Mouse (Mus musculus) stomach, postnatal 0 days (tissue): ENCODE data around the gene Cic. TPM values are rescaled to one million over a fixed set of nuclear protein-coding genes. Genes with fewer than 3 reads are reported as not detected.

Source experiments
- ATAC-seq: fragments of 200-750 bp; cut with Nextera tagmentation; 2 replicates; pipeline ENCODE4 v1.8.0; 2017; ENCODE audit not compliant: low FRiP score, low TSS enrichment
- DNase-seq: peaks from one replicate; pipeline ENCODE4 v3.0.0-alpha.2; 2016; ENCODE audit warnings: low spot score
- H3K27ac ChIP-seq: fragments of 300-500 bp; sonication (generic); replicated peaks from 2 replicates; pipeline ENCODE4 v1.5.1; 2014; ENCODE audit warnings: mild to moderate bottlenecking, control low read depth
- H3K27me3 ChIP-seq: fragments of 300-500 bp; sonication (generic); 2 replicates; pipeline ENCODE4 v1.6.1; 2014; ENCODE audit warnings: low read length; ENCODE audit not compliant: control insufficient read depth, insufficient read depth
- H3K36me3 ChIP-seq: fragments of 300-500 bp; sonication (generic); 2 replicates; pipeline ENCODE4 v1.6.1; 2014; ENCODE audit warnings: low read length, mixed read lengths; ENCODE audit not compliant: control insufficient read depth, insufficient read depth
- H3K4me1 ChIP-seq: fragments of 300-500 bp; sonication (generic); replicated peaks from 2 replicates; pipeline ENCODE4 v1.6.1; 2014; ENCODE audit warnings: antibody characterized with exemption; ENCODE audit not compliant: control insufficient read depth, insufficient read depth
- H3K4me2 ChIP-seq: fragments of 300-500 bp; sonication (generic); replicated peaks from 2 replicates; pipeline ENCODE4 v1.6.1; 2014; ENCODE audit warnings: low read depth, mild to moderate bottlenecking, control low read depth, moderate library complexity
- H3K4me3 ChIP-seq: fragments of 300-500 bp; sonication (generic); 2 replicates; pipeline ENCODE4 v1.5.1; 2014; ENCODE audit warnings: low read depth, low read length, control low read depth
- H3K9ac ChIP-seq: fragments of 300-500 bp; sonication (generic); 2 replicates; pipeline ENCODE4 v1.6.1; 2014; ENCODE audit warnings: mild to moderate bottlenecking, low read length, control low read depth, mixed read lengths
- H3K9me3 ChIP-seq: fragments of 300-500 bp; sonication (generic); 2 replicates; pipeline ENCODE4 v1.6.1; 2016; ENCODE audit warnings: low read length; ENCODE audit not compliant: control insufficient read depth
- CTCF ChIP-seq: IDR thresholded peaks from 2 replicates; pipeline ENCODE4 v1.5.1; 2016; ENCODE audit warnings: antibody characterized with exemption, low read depth, mild to moderate bottlenecking, moderate library complexity
- EP300 ChIP-seq: optimal IDR thresholded peaks from 2 replicates; pipeline ENCODE3; 2016; ENCODE audit warnings: antibody characterized with exemption
- WGBS: fragments of 180-500 bp; shearing (Covaris S2); extraction: QIAGEN DNeasy Blood & Tissue Kit; methylation state at CpG from one replicate; pipeline ENCODE4 v1.1.7; 2014; 5-methylcytosine and 5-hydroxymethylcytosine counted together
- polyA plus RNA-seq: library from polyadenylated mRNA; unstranded; fragments of >200 nt; fragmentation: Nextera tagmentation; extraction: Ambion mirVana; gene quantifications from 2 replicates; pipeline ENCODE4 v1.2.1, GENCODE M21; 2015

Gene Cic
- polyA plus RNA-seq, 1 experiment from 2014 or later: 15.9 TPM

DNA sequence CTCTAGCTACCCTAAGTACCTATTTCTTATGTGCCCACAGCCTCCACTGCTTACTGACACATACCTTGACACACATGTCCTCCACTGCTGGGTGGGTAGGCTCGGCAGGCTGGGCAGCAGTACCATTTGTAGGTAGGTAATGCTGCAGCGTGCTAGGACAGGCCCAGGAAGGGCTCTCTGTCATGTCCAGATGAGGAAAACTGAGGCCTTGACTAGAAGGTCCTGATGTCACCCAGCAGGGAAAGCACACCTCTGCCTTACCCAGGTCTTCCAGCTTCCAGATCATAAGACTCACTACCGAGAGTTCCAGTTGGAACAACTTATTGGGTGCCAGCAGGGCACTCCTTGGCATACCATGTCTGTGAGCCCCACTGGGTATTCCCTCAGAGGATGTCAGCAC is 7.5 kb downstream of the Cic start:
- H3K27ac ChIP-seq: peak overlapping the region; percentile 78
- H3K4me2 ChIP-seq: no peak overlapping the region
- no peak for TF ChIP-seq EP300
- no peak for TF ChIP-seq CTCF
- H3K36me3 ChIP-seq: peaks cover 15% of the 10 kb centered on the region
- WGBS: 66% methylated on average over 3 of the region's 3 CpGs
- H3K27me3 ChIP-seq: no peaks in the 10 kb centered on the region
- DNase-seq: no peak
- ATAC-seq: no peak
- no peak overlapping the region for H3K4me3 ChIP-seq
- no peaks in the 10 kb centered on the region for H3K9me3 ChIP-seq
- H3K9ac ChIP-seq: no peak overlapping the region; the same call in 1 of the 2 replicates
- H3K4me1 ChIP-seq: no peaks in the 10 kb centered on the region; the same call in none of the 2 replicates

DNA sequence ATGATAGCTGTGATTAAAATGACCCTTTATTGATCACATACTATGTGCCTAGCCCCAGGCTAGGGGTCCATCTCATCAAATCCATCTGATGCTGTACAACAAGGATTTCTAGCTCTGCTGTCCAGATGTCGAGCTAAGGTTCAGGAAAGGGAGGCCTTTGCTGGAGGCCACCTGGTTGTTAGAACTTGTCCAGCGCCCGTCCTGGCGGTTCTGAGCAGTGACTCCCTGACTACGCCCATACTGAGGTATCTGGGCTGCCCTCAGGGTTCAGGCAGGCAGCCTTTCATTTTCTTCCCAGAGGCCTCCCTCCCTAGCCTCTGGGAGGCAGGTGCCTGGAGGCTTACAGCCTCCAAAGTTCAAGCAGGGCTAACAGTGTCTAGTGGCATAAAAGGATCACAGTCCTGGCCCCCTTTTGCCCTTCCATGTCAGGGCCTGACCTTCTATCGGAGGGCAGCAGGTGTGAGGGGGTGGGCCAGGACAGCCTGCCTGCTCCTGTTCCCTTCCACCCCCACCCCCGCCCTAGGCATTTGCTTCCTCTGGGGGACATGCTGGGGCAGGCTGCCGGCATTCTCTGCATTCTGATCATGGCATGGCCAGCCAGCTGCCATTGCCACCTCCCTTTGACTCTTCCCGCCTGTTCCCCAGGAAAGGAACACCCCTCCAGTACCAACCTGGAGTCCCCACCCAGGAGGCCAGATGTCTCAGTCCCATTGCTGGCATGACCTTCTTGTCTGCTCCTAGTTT is 8.2 kb downstream of the Cic start:
- peak overlapping the region; percentile 23; the same call in 1 of the 2 replicates for H3K9ac ChIP-seq
- no peaks in the 10 kb centered on the region for H3K9me3 ChIP-seq
- H3K4me2 ChIP-seq: no peak overlapping the region
- H3K4me3 ChIP-seq: no peak overlapping the region
- TF ChIP-seq EP300: peak; percentile 42
- TF ChIP-seq CTCF: no peak
- peak overlapping the region; percentile 78 for H3K27ac ChIP-seq
- ATAC-seq (no peak), DNase-seq (peak; percentile 37)
- H3K4me1 ChIP-seq: peaks cover 4% of the 10 kb centered on the region
- peaks cover 15% of the 10 kb centered on the region for H3K36me3 ChIP-seq
- 42% methylated on average over 9 of the region's 9 CpGs for WGBS
- H3K27me3 ChIP-seq: no peaks in the 10 kb centered on the region

DNA sequence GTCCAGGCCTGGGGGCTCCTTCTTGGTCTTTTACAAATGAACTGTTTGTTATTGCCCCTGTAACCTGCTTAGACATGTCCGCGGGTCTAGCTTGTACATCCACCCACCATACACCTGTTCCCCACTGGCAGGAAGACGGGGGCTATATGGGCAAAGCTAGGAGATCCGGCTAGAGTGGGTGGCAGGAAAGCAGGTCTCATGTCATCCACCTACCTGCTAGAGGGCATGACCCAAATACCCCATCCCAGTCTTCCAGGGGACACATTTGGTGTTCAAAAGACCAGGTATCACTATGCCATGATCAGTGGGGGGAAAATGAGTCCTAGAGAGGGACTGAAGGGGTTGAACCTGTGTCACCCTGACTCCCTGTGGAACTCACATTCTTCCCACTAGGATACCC is 9.9 kb downstream of the Cic start:
- peaks cover 5% of the 10 kb centered on the region for H3K36me3 ChIP-seq
- H3K4me2 ChIP-seq: peak overlapping the region; percentile 88; the same call in 1 of the 2 replicates
- no peaks in the 10 kb centered on the region for H3K9me3 ChIP-seq
- H3K27ac ChIP-seq: peak overlapping the region; percentile 98
- ATAC-seq (no peak), DNase-seq (peak; percentile 14)
- 62% methylated on average over 4 of the region's 4 CpGs for WGBS
- H3K4me1 ChIP-seq: peaks cover 12% of the 10 kb centered on the region
- H3K27me3 ChIP-seq: no peaks in the 10 kb centered on the region
- no peak overlapping the region for H3K4me3 ChIP-seq
- TF ChIP-seq CTCF: no peak
- TF ChIP-seq EP300: no peak
- no peak overlapping the region; the same call in 1 of the 2 replicates for H3K9ac ChIP-seq

DNA sequence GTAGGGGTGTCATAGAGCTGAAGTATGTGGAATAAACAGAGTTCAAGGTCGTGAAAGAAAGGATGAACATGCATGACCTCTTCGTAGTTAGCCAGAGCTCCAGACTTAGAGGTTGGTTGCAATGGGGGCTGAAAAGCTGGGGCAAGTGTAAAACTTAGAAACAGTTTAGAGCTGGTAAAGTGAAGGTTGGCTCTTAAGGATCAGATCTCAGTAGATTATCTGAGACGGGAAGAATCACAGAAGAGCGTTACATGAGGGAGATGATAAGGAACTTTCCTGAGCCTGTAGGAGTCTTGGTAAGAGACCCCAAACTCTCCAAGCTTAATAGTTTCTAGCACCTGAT is 10.5 kb downstream of the Cic start:
- 4% methylated on average over 4 of the region's 4 CpGs for WGBS
- no peaks in the 10 kb centered on the region for H3K27me3 ChIP-seq
- H3K4me3 ChIP-seq: peak overlapping the region; percentile 58
- no peaks in the 10 kb centered on the region for H3K9me3 ChIP-seq
- peaks cover 12% of the 10 kb centered on the region for H3K4me1 ChIP-seq
- ATAC-seq (no peak), DNase-seq (no peak)
- peak overlapping the region; percentile 98 for H3K27ac ChIP-seq
- TF ChIP-seq CTCF (no peak), EP300 (no peak)
- H3K4me2 ChIP-seq: peak overlapping the region; percentile 88
- H3K36me3 ChIP-seq: no peaks in the 10 kb centered on the region; the same call in 1 of the 2 replicates
- H3K9ac ChIP-seq: no peak overlapping the region; the same call in 1 of the 2 replicates

DNA sequence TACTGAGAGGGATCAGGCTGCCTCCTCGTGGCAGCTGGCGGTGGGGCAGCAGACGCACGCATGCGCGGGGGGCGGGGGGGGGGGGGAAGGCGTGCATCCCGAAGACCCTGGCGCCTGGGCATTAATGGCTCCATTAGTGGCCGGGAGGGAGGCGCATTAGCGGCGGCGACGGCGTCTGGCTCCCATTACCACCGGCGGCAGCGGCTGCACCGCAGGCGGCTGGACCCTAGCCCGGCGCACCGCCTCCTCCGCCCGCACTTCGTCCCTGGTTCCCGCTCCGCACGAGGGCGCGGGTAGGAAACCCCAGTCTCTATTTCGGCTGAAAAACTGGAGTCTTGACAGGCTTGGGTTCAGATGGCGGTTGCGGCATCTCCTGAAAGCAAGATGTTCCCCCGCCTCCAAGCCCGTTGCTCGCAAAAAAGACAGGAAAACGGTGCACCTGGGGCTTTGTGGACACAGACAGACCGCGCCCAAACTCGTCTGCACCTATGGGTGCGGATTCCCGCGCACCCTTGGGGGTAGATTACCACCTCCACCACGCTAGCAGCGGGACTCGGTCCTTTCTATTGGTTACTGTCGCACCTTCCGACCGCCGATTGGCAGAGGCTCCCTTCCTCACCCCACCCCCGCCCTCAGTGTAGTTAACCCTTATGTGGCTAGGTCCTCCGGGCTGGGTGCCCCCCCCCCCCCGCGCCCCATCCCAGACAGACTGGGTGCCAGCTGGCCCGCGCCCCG is 11.0 kb downstream of the Cic start:
- Histone ChIP-seq H3K27ac (peak overlapping the region; percentile 98), H3K4me1 (peaks cover 13% of the 10 kb centered on the region), H3K9ac (peak overlapping the region; percentile 76), H3K4me2 (peak overlapping the region; percentile 88), H3K27me3 (no peaks in the 10 kb centered on the region), H3K4me3 (peak overlapping the region; percentile 58), H3K9me3 (no peaks in the 10 kb centered on the region), H3K36me3 (no peaks in the 10 kb centered on the region)
- TF ChIP-seq CTCF: peak; percentile 74
- TF ChIP-seq EP300: no peak
- DNase-seq: peak; percentile 92
- peak; percentile 67 for ATAC-seq
- WGBS: 0% methylated on average over 54 of the region's 60 CpGs
